Mouse (Mus musculus) kidney, postnatal 36 days (tissue): ENCODE data around the gene 3110082I17Rik.

Experiments
- DNase-seq, 2 experiments: peaks; one replicate each; pipeline ENCODE4 v3.0.0; 2021 to 2022; ENCODE audit warnings: mixed read lengths in 2 of 2

The 3110082I17Rik gene

DNA sequence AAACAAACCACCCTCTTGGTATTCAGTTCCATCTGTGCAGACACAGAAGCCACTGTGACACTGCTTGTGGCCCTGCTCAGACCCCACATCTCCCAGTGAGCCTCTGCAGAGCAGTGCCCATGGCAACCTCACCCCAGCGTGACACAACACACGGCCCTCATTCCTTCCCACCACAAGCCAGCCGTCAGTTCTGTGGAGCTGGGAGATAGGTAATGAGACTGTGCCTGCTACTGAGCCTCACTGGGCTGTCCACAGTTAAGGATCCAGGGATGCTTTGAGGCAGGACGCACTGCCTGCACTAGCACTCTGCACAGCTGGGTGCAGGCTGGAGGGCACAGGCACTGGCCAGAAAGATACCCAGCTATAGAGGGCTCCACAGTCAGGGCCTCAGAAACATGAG lies 10.4 kb downstream of the 3110082I17Rik start:
- DNase-seq: no peak

DNA sequence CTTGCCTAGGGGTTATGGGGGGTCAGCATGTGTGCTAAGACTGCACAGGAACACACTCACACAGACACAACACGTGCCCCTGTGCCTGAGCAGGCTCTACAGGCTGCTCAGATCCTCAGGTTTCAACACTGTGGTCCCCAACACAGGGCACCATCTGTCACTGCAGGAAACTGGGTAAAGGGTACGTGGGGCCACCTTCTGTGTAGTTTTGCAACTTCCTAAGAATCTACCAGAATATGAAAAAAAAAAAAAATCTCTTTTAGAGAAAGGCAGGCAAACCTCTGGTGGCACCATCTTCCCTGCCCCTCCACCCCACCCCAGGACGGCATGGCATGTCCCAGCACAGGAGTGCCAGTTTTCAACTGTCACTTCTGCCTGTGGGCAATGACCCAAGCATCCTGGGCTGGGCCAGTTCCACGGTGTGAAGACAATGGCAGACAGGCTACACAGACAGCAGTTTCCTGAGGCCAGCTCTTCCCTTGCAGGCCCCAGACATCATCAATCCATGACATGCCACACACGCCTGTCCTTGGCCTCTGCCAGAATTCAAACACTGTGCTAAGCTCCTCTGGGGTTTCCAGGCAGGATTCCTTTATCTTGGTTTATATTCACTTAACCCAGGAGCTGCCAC lies 11.1 kb downstream of the 3110082I17Rik start:
- DNase-seq: peak; percentile 45 to 47

DNA sequence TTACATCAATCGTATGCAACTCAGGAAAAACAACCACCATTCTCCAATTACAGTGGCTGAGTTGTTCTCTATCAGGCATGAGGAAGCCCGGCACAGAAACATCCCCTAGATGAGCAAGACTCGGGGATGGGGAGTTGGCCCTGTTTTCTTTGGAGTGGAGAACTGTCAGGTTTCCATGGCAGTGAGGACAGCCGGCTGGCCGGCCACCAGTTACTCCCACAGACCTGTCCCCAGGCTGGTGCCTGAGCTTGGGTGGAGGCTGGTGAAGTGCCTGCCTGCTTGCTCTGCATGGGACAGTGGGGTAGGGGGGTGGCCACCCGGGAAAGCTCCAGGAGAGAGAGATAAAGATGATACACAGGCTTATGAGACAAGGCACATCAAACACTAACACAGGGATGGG lies 12.3 kb downstream of the 3110082I17Rik start:
- DNase-seq: no peak

DNA sequence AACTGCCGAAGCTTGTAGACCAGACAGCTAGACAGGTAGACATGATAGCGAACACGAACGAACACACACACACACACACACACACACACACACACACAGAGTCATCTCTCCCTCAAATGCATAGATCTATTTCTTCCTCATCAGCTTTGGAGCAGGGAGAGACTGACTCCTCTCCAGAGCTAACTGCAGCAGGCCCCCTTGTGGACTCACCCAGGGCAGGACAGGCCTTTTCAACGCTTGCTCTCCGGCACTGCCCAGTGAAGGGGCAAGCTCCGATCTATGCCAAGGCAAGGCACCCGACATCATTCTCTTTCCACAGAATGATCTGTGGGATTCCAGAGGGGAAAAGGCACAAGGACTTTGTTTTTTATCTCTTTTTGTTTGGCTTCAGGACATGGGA lies 15.1 kb downstream of the 3110082I17Rik start:
- DNase-seq: peak in 1 of 2 experiments; percentile 36

DNA sequence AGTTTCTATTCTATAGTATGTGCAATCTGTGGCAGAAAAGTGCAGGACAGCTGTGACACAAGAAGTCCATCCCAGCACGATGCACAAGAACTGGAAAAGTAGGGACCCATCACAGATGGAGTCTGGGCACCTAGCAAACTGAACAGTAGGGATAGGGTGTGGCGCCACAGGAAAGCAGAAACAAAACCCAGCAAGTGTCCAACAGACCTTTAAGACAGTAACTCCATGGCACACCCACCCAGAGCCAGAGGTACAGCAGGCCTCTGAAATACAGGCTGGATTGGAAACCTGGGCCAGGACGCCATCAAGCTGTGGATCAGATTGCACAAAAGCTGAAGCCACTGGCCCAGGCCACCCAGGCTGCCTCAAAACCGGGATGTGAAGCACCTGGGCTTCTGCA lies 17.4 kb downstream of the 3110082I17Rik start:
- no peak for DNase-seq

DNA sequence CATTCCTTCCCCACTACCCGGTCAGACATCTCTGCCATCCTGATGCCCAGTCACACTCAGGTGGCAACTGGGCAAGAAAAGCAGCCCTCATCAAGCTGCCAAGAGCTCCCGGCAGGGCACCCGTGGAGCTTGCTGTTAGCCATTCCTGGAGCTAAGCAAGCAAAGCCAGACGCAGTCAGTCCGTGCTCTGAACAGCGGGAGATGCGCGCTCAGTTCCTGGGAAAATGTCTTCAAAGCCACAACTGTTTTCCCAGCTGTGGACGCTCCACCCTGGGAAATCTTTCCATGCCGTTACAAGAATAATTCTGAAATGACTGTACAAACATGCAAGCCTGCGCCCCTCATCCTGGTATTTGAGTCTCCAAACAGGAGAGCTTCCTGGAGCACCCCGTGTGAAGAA lies 17.9 kb downstream of the 3110082I17Rik start:
- no peak for DNase-seq

DNA sequence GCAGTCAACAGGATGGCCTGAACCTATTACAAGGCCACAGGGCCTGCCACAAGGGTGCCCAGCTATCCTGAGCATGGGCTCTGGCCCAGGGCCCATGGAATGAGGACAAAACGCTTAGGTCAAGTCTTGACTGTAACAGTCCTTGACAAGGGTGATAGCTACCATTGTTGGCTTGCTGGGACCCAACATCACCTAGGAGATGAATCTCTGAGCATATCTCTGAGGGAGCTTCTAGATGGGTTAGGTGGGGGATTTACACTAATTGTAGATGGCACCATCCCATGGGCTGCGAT lies 18.7 kb downstream of the 3110082I17Rik start:
- no peak for DNase-seq

DNA sequence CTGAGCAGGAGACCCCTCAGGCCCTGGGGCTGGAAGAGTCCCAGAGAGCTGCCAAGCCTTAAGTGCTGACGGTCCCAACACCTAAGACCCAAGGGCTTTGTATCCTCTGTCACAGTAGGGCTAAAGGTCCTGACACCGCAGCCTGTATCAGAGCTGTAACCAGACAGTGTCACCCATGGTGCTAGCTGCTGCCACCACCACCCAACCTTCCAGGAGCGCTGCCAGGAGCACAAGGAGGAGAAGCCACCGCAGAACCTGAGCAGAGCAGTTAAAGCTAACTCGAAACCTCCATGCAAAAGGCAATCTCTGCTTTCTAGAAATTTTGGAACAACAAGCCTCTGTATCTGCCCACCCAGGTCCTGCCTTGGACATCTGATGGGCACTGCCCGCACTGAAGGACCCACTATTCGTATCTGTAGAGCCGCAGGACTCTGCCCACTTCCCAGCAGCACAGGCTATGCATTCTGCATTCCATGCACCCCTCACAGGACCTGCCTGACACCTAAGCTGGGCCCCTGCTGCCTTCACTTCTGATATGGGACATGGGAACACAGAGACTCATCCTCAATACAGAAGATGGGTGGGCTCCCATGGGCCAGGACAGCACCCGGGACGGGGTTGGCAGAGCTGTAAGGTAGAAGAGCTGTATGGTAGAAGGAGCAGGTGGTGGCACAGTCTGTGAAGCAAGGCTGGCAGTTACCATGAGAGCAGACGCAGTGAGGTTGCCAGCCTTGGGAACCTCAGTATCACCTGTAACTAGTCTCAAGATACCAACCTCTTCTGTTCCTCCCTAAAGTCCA lies 19.2 kb downstream of the 3110082I17Rik start:
- no peak for DNase-seq

DNA sequence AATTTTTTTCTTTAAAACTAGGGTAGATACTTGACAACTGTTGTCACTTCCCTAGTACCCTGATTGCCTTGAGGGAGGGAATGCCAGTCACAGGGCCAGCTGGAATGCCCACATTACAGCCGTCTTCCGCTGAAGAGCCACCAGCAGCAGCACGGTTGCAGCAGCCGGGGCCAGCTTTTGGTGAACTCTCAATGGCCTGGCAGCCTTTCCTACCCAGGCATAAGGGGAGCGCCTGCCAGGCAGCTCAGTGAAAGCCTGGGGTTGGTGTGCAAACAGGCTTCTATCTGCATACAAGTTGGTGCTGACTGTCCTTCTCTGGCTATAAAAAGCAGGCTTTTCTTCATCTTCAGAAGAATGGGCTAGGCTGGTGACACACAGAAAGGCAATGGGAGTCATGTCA lies 19.9 kb downstream of the 3110082I17Rik start:
- DNase-seq: no peak

DNA sequence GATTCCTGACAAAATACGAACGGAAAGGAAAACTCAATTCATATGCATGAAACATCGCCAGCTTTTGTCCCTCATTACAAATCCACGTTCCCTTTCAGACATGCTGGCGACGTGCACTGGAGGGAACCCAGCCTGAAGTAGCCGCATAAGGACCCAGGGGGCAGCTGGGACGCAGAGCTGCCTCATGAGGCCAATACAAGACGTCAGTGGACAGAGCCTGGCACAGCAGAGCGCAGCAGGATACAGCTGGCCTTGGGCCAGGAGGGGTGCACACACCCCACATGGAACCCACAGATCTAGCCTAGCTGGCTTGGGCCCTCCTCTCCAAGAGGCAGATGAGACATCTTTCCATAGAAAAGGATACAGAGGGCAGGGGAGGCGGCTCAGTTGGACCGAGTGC lies 21.9 kb downstream of the 3110082I17Rik start:
- DNase-seq: no peak

DNA sequence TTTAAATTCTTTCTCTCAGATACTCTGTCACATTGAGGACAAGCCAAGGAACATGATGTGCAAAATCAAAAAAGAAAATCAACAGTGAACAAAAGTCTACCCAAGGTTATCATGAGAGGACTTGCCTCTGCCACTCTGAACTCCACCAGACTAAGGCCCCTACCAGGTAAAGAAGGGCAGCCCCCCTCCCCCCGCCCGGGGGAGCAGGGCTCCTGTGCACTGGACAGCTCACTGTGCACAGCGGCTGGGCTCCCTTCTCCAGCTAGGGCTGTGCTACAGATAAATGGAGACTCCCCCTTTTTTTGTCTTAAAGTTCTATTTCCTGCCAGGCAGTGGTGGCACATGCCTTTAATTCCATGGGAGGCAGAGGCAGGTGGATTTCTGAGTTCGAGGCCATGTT lies 22.6 kb downstream of the 3110082I17Rik start:
- DNase-seq: no peak

DNA sequence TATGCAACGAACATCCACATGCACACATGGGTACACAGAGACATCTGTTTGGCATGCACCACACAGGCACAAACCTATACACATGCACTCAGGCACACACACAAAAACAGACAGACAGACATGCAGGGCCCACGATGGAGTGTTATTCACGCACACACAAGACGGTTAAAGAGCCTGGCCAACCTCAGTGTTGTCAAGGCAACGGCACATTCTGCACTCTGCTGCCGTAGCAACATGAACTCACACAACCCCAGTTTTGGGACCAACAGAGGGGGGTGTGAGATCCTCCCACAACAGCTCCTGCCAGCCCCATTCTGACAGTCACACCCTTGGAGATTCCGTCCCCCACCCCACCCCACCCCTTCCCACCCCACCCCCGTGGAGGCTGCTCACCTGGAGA lies 25.4 kb downstream of the 3110082I17Rik start:
- DNase-seq: no peak

DNA sequence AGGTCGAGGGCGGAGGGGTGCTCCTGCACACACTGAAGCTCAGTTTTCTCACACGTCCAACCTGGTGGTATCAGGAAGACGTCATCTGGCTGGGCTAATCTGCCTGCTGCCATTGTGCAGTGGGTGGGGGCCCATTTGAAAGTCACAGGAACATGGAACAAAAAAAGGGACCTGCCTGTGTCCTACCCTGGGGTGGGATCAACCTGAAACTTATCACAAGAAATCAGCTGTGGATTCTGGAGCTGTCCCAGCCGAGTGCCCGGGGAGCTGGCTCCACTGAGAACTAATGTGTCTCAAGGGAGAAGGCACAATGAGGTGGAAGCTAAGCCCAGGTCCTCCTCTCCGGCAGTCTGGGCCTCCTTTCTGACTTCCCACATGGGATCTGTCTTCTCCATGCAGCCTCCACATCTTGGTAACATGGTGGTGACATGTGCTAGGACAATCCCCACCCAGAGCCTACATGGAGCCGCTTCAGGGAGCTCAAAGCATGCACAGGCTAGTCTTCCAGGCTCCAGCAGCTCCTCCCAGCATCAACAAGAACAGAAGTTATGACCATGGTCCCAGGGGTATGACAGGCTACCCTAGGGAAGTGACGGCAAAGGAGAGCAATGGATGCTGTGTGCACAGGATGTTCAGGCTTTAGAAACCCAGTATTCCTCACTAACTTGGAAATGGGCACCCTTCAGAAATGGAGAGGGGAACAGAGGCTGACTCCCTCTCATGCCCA lies 26.3 kb downstream of the 3110082I17Rik start:
- DNase-seq: no peak

DNA sequence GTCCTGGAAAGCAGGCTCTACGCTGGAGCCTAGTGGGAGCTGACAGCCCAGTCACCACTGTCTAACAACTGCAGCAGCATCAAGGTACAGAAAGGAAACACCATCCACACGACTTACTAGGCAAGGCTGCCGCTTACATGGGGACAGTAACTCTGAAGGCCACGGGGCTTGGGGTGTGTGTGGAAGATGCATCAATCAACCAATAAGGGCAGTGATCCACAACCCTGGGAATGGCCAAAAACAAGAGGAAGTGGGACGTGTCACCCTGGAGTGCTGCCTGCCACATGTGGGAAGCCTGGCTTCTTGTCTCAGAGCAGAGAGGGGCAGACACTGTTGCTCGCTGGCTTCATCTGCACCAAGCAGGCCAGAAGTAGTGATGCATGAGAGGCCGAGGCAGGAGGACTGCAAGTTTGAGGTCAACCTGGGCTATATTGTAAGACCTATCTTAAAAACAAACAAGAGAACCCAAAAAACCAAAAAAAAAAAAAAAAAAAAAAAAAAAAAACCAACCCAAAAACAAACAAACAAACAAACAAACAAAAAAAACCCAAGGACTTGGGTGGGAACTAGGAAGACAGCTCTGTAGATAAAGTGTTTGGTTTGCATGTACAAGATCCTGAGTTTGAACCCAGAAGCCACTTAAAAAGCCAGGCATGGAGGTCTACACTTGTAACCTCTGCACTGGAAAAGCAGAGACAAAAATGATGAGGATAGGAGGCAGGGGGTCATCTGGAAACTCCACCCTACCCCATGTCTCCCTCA lies 27.4 kb downstream of the 3110082I17Rik start:
- DNase-seq: no peak

DNA sequence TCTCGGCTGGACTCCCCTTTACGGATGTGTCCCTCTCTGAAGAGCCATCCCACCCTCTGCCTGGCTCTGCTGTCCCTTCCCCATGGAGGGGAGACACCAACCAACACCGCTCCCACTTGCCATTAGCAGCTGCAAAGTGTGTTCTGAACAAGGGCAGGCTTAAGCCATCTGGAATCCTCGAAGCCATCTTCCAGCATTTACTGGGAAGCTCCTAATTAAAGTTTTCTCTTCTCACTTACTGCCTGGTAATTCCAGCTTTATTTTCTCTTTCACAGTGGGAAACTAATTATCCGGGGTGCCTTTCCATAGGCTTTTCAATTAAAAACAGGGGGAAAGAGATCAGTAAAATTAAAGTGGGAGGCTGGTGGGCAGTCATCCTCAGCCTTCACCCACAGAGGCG lies 28.0 kb downstream of the 3110082I17Rik start:
- no peak for DNase-seq

DNA sequence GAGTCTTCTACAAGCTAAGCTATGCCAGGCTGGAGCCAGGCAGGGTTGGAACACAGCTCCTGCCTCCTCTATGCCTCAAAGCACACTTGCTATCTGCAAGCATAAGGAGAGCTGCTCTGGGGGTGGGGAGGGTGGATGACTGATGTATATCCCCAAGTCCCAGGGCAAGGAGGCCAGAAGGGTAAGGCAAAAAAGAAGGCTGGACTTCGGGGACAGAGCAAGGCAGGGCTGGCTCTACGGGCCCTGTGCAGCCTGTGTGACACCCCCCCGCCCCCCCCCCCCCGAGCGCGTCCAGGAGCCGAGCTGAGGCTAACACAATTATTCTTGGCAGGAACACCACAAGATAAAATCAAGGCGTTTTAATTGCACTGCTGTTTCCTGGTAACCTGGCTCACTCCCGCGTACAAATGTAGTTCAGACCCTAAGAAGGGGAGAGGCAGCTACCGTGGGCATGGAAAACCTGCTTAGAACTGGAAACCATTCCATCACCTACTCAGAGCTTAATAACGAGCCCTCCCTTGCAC lies 30.4 kb downstream of the 3110082I17Rik start:
- DNase-seq: peak; percentile 28 to 60

DNA sequence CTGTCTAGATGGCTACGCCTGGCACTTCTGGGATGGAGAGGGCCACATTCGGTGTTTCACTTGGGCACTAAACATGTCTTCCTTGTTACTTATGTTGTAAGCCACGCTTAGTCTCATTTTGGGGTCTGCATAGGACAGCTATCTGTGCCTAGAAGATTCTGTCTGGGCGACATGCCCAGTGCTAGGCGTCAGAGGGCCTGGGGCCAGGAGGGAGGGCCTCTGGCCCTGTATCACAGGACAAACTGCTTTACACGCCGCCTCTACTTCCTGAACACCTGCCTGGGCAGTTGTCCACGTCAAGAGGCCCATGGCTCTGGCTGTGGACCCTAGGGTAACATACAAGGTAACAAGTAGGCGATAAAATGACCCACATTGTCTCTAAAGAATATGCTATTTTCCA lies 32.3 kb downstream of the 3110082I17Rik start:
- DNase-seq: no peak

DNA sequence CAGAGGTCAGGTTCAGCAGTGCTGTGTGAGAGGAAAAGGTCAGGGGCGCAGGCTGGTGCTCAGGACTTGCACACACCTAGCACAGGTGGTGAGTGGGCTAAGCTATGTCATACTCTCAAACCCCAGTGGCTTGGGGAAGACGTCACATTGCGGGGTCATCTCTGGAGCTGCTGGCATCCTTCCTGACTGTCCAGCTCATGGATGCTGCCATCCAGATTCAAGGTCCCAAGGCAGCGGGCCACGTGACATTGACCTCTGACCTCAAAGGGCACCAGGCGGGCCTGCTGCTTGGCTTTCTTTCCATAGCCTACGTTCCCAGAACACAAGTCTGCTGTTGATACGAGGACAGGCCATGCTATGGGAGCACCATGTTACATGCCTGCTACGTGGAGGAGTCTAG lies 33.3 kb downstream of the 3110082I17Rik start:
- DNase-seq: no peak

DNA sequence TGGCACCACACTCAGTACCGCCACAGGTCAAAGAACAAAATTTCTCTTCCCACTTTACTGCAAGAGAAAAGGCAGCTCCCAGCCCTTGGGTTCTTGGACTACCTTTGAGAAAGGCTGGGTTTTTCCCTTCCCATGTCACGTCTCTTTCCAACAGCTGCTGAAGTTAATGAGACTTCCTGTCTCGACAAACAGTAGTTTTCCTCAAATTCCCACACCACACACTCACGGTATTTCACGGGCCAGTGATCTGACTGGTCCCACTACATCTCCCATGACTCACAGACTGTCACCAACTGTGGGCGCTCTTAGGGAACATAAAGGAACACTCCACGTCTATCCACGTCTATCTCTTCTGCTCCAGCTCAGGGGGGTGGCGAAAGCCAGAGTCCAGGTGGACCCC lies 35.1 kb downstream of the 3110082I17Rik start:
- no peak for DNase-seq

DNA sequence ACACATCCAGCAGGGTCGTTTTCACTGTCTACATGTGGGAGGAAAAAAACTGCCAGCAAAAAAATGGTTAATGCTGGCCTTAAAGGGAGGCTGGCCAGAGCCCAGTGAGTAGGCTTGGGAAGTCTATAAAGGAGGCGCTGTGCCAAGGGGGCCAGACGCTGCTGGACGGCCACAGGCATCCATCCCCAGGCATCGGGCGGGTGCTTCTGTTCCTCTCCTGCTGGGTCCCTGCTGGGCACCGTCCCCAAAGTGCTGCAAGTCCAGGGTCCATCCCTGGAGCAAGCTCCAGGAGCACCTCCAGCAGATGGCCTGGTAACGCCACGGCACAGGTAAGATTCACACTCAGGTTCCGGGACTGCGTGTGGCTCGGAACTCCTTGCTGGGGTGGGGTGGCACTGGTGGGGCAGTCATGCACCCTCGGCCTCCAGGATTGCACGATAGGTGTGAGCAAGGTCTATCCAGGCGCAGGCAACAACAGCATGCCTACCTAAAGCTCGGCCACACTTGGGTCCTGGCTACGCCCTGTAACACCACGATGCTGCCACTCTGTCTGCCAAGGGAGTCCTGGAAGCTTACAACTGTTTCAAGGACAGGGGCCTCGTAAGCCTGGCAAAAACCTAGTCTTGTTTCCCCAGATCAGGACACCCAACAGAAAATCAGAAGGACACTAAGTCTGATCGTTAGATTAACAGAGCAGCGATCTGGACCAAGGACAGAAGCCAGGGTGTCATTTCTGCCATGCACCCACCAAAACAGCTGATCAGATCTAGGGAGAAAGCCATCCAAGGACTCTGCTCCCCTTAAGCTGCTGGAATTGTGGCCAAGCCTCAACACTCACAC lies 37.1 kb downstream of the 3110082I17Rik start, which contains the start of gene Gper1:
Gper1 (plus strand) TSS at position 126 of the 840 bp plus-strand sequence.
- DNase-seq: peak in 1 of 2 experiments; percentile 41

DNA sequence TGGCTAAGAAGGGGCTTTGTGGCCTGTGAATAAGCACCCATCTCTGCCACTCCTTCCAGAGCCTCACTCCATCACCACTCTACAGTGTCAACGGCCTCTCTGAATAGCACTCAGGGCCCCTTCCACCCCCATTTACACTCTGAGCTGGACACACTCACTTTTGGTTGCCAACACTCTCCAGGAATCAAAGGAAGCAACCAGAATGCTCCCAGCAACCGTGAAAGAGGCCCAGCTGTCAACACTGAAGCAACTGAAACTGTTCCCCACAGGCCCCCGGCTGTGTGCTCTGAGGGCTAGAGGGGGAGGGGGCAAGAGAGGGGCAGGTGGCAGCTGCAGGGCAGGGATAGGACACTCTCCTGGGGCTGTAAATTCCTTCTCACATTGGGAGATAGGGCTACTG lies 41.7 kb downstream of the 3110082I17Rik start:
- DNase-seq: no peak

DNA sequence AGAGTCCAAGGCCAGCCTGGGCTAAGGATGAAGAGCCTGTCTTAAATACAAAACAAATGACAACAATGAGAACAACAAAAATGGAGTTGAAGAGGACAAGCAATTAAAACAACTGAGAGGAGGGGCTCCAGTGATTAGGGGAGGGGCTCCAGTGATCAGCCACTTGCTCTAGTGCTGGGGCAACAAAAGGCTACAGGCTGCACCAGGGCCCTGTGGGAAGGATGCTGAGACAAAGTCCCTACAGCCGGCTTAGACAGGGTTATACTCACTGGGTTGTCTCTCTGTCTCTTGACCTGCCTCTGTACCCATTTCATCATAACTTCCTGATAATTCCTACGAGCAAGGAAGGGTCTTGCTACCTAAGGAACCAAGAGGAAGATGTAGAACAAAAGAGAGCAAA lies 42.2 kb downstream of the 3110082I17Rik start:
- no peak for DNase-seq
